Mouse (Mus musculus) heart, postnatal 0 days (tissue): ENCODE data around the gene Bgn.

Experiments
- CTCF ChIP-seq: IDR thresholded peaks from 2 replicates; pipeline ENCODE4 v1.5.1; 2016; ENCODE audit warnings: antibody characterized with exemption, control low read depth, low read depth
- EP300 ChIP-seq: IDR thresholded peaks from 2 replicates; pipeline ENCODE4 v1.6.1; 2016; ENCODE audit warnings: antibody characterized with exemption, low read depth

- TF ChIP-seq CTCF (no peak), EP300 (0 out of 2 replicates have a peak, but pooled peaks have one; percentile 45)
Observed at GRCm38 (mm10) chrX:73476621-73477020, 6.8 kb upstream of the Bgn start.
